Mouse (Mus musculus) lung, embryonic 14.5 days (tissue): ENCODE results near the gene Ttc28. TPM values are rescaled to one million over a fixed set of nuclear protein-coding genes. Genes with fewer than 3 reads are reported as not detected.

Source experiments
- ATAC-seq: fragments of 200-750 bp; cut with Nextera tagmentation; 2 replicates; pipeline ENCODE4 v1.8.0; 2017; ENCODE audit warnings: mild to moderate bottlenecking, moderate TSS enrichment, moderate library complexity; ENCODE audit not compliant: insufficient read depth
- DNase-seq: peaks from one replicate; pipeline ENCODE4 v3.0.0-alpha.2; 2015
- H3K27ac ChIP-seq: fragments of 300-500 bp; sonication (generic); 2 replicates; pipeline ENCODE4 v1.5.1; 2014; ENCODE audit warnings: low read depth, mild to moderate bottlenecking, moderate library complexity
- H3K27me3 ChIP-seq: fragments of 300-500 bp; sonication (generic); 2 replicates; pipeline ENCODE4 v1.6.1; 2014; ENCODE audit warnings: low read length, control low read depth; ENCODE audit not compliant: insufficient read depth
- H3K36me3 ChIP-seq: fragments of 300-500 bp; sonication (generic); 2 replicates; pipeline ENCODE4 v1.6.1; 2014; ENCODE audit warnings: control low read depth; ENCODE audit not compliant: insufficient read depth
- H3K4me1 ChIP-seq: fragments of 300-500 bp; sonication (generic); 2 replicates; pipeline ENCODE4 v1.6.1; 2014; ENCODE audit warnings: antibody characterized with exemption, control low read depth; ENCODE audit not compliant: insufficient read depth
- H3K4me2 ChIP-seq: fragments of 300-500 bp; sonication (generic); 2 replicates; pipeline ENCODE4 v1.6.1; 2014; ENCODE audit warnings: mild to moderate bottlenecking
- H3K4me3 ChIP-seq: fragments of 300-500 bp; sonication (generic); 2 replicates; pipeline ENCODE4 v1.5.1; 2014; ENCODE audit warnings: low read depth, low read length
- H3K9ac ChIP-seq: fragments of 300-500 bp; sonication (generic); 2 replicates; pipeline ENCODE4 v1.6.1; 2014
- H3K9me3 ChIP-seq: fragments of 300-500 bp; sonication (generic); 2 replicates; pipeline ENCODE4 v1.6.1; 2016; ENCODE audit warnings: low read depth, low read length, control low read depth
- CTCF ChIP-seq: IDR thresholded peaks from 2 replicates; pipeline ENCODE4 v1.5.1; 2016; ENCODE audit warnings: antibody characterized with exemption, low read depth
- WGBS: fragments of 180-500 bp; shearing (Covaris S2); extraction: QIAGEN DNeasy Blood & Tissue Kit; methylation state at CpG from one replicate; pipeline ENCODE4 v1.1.7; 2014; 5-methylcytosine and 5-hydroxymethylcytosine counted together
- polyA plus RNA-seq: library from polyadenylated mRNA; unstranded; fragments of >200 nt; fragmentation: Nextera tagmentation; extraction: Ambion mirVana; gene quantifications from 2 replicates; pipeline ENCODE4 v1.2.1, GENCODE M21; 2014

Ttc28 gene
- polyA plus RNA-seq, 1 experiment from 2014 or later, result 15.2 TPM

- no peaks in the 10 kb centered on the region for H3K27me3 ChIP-seq
- no peak overlapping the region for H3K4me2 ChIP-seq
- TF ChIP-seq CTCF, result peak; percentile 99
- 62% methylated on average over 6 of the region's 6 CpGs for WGBS
- no peaks in the 10 kb centered on the region for H3K4me1 ChIP-seq
- ATAC-seq (peak; percentile 76), DNase-seq (peak; percentile 93)
- peaks cover 8% of the 10 kb centered on the region; the same call in 1 of the 2 replicates for H3K9me3 ChIP-seq
- H3K9ac ChIP-seq, result no peak overlapping the region
- peaks cover 18% of the 10 kb centered on the region; the same call in 1 of the 2 replicates for H3K36me3 ChIP-seq
- no peak overlapping the region for H3K4me3 ChIP-seq
- no peak overlapping the region for H3K27ac ChIP-seq
Measured at GRCm38 (mm10) chr5:111269613-111270205, 390.1 kb downstream of the Ttc28 start.

DNA sequence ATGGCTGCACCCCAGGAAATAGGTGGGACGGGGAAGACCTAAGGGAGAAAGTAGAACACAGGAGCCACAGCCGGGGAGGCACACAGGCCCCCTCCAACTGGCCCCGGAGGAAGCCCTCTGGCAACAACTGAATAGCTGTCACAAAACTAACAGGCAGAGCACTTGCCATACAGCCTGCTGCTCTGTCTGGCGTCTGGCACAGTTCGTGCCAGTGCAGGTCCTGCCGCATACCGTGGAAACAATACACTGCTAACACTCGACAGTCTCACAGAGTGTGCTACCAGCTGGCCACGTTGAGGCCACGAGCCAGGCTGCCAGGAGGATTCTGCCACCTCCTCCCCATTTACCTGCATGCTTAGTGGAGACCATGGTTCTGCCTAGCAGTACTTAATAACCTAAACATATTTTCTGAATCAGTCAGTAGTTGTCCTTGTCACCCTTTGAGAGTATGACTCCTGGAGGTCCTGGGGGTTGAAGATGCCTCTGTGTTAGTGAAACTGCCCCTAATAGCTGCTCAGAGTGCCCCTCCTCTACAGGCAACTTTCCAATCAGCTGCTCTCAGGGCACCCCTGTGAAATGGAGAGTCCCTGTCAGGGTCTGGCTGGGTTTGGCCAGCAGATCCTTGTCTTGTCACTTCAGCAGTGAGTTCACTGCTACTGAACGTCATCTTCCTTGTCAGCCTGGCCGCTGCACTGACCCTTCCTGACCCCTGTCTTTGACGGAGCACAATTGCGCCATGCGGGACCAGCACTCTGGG, 390.8 kb downstream of the Ttc28 start:
- Histone ChIP-seq H3K27ac (no peak overlapping the region), H3K9me3 (peaks cover 8% of the 10 kb centered on the region; the same call in 1 of the 2 replicates), H3K9ac (no peak overlapping the region), H3K4me3 (no peak overlapping the region), H3K36me3 (peaks cover 21% of the 10 kb centered on the region; the same call in 1 of the 2 replicates), H3K27me3 (no peaks in the 10 kb centered on the region), H3K4me1 (no peaks in the 10 kb centered on the region), H3K4me2 (no peak overlapping the region)
- DNase-seq (no peak), ATAC-seq (no peak)
- no peak for TF ChIP-seq CTCF
- 65% methylated on average over 15 of the region's 15 CpGs for WGBS

DNA sequence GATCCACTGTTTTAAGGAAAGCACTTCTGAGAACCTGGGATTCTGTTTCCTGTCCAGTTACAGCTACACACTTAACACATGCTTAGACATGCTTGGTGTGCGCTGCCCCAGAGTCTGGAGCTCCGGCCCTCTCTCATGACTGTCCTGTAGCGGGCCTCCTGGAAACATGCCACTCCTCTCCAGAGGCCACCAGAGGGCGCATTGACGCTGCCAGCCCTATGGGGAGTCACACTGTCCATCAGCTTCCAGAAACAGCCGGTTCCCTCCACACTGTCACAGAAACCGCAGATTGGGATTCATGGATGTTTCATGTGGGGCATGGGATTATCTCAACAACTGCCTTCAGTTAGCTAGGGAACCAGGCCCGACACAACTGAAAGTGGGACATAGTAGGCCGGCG, 394.0 kb downstream of the Ttc28 start:
- no peak overlapping the region for H3K9ac ChIP-seq
- WGBS, result 26% methylated on average over 10 of the region's 10 CpGs

DNA sequence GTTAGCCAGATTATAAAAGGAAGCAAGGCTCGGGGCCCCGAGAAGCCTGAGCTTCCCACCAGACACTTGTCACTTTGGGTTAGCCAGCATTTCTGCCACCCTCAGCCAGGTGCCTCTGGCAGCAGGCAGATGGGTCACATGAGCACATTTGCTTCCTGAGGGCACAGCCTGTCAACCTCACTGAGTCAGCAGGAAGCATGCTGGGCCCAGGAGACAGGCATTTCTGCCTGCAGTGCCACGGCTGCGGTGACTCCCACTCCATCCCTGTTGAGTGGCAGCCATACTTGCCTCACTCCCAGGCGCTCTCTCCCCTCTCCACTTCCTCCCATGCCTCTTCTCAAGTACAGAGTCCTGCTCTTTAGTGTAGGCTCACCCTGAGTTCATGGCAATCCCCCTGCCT, 395.3 kb downstream of the Ttc28 start:
- Histone ChIP-seq H3K27me3 (no peaks in the 10 kb centered on the region), H3K36me3 (peaks cover 40% of the 10 kb centered on the region), H3K9me3 (no peaks in the 10 kb centered on the region), H3K4me1 (no peaks in the 10 kb centered on the region), H3K4me2 (no peak overlapping the region), H3K9ac (no peak overlapping the region), H3K27ac (no peak overlapping the region), H3K4me3 (no peak overlapping the region)
- WGBS, result 71% methylated on average over 5 of the region's 5 CpGs
- ATAC-seq (no peak), DNase-seq (no peak)
- no peak for TF ChIP-seq CTCF

More for the DNA sequence above, 394.0 kb downstream of the Ttc28 start:
- peak; percentile 58; the same call in 1 of the 2 replicates for ATAC-seq
- H3K27me3 ChIP-seq, result no peaks in the 10 kb centered on the region
- H3K36me3 ChIP-seq, result peaks cover 29% of the 10 kb centered on the region
- H3K4me2 ChIP-seq, result no peak overlapping the region
- DNase-seq, result peak; percentile 93
- no peak overlapping the region for H3K27ac ChIP-seq
- no peaks in the 10 kb centered on the region for H3K4me1 ChIP-seq
- TF ChIP-seq CTCF, result peak; percentile 95
- H3K9me3 ChIP-seq, result no peaks in the 10 kb centered on the region
- no peak overlapping the region for H3K4me3 ChIP-seq

GRCm38 (mm10) chr5:111284420-111285175, 405.0 kb downstream of the Ttc28 start:
- WGBS, result 83% methylated on average over 19 of the region's 19 CpGs
- H3K36me3 ChIP-seq, result peaks cover 64% of the 10 kb centered on the region
- no peak overlapping the region for H3K9ac ChIP-seq
- H3K4me1 ChIP-seq, result no peaks in the 10 kb centered on the region
- H3K4me2 ChIP-seq, result no peak overlapping the region
- ATAC-seq (no peak), DNase-seq (no peak)
- H3K9me3 ChIP-seq, result no peaks in the 10 kb centered on the region
- H3K4me3 ChIP-seq, result no peak overlapping the region
- no peaks in the 10 kb centered on the region for H3K27me3 ChIP-seq
- TF ChIP-seq CTCF, result no peak
- no peak overlapping the region for H3K27ac ChIP-seq

DNA sequence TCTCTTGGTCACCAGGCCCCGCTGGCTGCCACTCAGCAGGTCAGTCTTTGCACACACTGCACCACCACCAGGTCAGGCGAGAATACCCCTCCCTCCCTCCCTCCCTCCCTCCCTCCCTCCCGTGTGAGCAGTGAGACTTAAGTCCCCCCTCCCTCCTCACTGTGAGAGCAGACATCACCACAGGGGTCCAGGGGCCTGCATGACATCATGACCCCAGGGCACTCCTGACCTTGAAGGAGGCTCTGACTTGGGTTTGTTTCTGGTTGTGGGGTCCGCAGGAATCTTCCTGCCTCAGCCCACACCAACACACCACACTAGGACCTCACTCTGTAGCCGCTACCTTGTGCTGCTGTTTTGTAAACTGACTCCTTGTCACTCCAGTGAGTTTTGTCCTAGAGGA, 408.0 kb downstream of the Ttc28 start:
- no peaks in the 10 kb centered on the region for H3K27me3 ChIP-seq
- H3K4me3 ChIP-seq, result no peak overlapping the region
- no peaks in the 10 kb centered on the region for H3K4me1 ChIP-seq
- DNase-seq, result no peak
- H3K9ac ChIP-seq, result no peak overlapping the region
- H3K27ac ChIP-seq, result no peak overlapping the region
- H3K4me2 ChIP-seq, result no peak overlapping the region
- ATAC-seq, result no peak
- 68% methylated on average over 5 of the region's 5 CpGs for WGBS
- no peak for TF ChIP-seq CTCF
- peaks cover 49% of the 10 kb centered on the region for H3K36me3 ChIP-seq
- no peaks in the 10 kb centered on the region for H3K9me3 ChIP-seq

DNA sequence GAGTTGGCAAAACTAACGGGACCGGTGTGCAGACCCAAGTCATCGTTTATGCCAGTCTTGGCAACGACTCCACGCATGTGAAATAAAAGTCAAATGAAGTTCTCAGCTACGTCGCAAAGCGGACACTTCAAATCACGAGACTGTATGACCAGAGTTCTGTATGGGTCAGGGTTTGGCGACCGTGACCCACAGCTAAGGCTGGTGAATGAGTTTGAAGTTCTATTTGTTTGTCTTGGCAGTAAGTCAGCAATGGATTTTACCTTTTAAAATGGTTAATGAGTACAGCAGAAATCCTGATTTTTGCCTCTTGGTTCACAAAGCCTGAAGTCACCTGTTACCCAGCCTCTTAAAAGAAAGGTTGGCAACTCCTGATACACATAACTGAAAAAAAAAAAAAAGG, 408.9 kb downstream of the Ttc28 start:
- no peak overlapping the region for H3K9ac ChIP-seq
- peaks cover 40% of the 10 kb centered on the region for H3K36me3 ChIP-seq
- no peaks in the 10 kb centered on the region for H3K9me3 ChIP-seq
- no peaks in the 10 kb centered on the region for H3K4me1 ChIP-seq
- DNase-seq (no peak), ATAC-seq (no peak)
- H3K4me3 ChIP-seq, result no peak overlapping the region
- no peaks in the 10 kb centered on the region for H3K27me3 ChIP-seq
- no peak for TF ChIP-seq CTCF
- WGBS, result 76% methylated on average over 11 of the region's 11 CpGs
- H3K4me2 ChIP-seq, result no peak overlapping the region
- H3K27ac ChIP-seq, result 0 out of 2 replicates have a peak overlapping the region, but pooled peaks have one; percentile 22
